Mouse (Mus musculus) kidney, adult 9 months (tissue): ENCODE measurements around the gene Usp28.
"Not testable (repeated sequence)": the region's sequence is repeated elsewhere in the genome, so short reads cannot be mapped to it uniquely, and the experiment has no call there.

Experiments
- DNase-seq: peaks from one replicate; pipeline ENCODE4 v3.0.0; 2022

The Usp28 gene

GRCm38 (mm10) chr9:48984845-48985707 is at the start of gene Usp28:
Gene Usp28 (plus strand): TSS chr9:48985375.
- peak; percentile 100 for DNase-seq

- no peak for DNase-seq
Observed at GRCm38 (mm10) chr9:48942349-48942748, 42.8 kb upstream of the Usp28 start.

- no peak for DNase-seq
Observed at GRCm38 (mm10) chr9:48947565-48947964, 37.6 kb upstream of the Usp28 start.

GRCm38 (mm10) chr9:48961314-48961713 is 23.9 kb upstream of the Usp28 start:
- DNase-seq = no peak

- DNase-seq = no peak
Observed at GRCm38 (mm10) chr9:48962131-48962530, 23.0 kb upstream of the Usp28 start.

GRCm38 (mm10) chr9:48964587-48965040 is 20.6 kb upstream of the Usp28 start, which contains the start of gene Htr3b:
Gene Htr3b (minus strand): TSS chr9:48964990.
- no peak for DNase-seq

GRCm38 (mm10) chr9:48972494-48972893 is 12.7 kb upstream of the Usp28 start:
- peak; percentile 37 for DNase-seq

GRCm38 (mm10) chr9:48976661-48977355 is 8.4 kb upstream of the Usp28 start:
- DNase-seq = no peak

- DNase-seq = no peak
Observed at GRCm38 (mm10) chr9:48980371-48980770, 4.8 kb upstream of the Usp28 start.

GRCm38 (mm10) chr9:48980781-48981180 is 4.4 kb upstream of the Usp28 start:
- DNase-seq = no peak

GRCm38 (mm10) chr9:48981827-48982226 is 3.3 kb upstream of the Usp28 start:
- no peak for DNase-seq

- not testable (repeated sequence) for DNase-seq
Observed at GRCm38 (mm10) chr9:48983801-48984200, 1.4 kb upstream of the Usp28 start.

- DNase-seq = no peak
Observed at GRCm38 (mm10) chr9:48984320-48984844, 793 bp upstream of the Usp28 start.

GRCm38 (mm10) chr9:48985708-48986088 is 523 bp downstream of the Usp28 start:
- no peak for DNase-seq

GRCm38 (mm10) chr9:48986616-48987141 is 1.5 kb downstream of the Usp28 start:
- DNase-seq = no peak

- no peak for DNase-seq
Observed at GRCm38 (mm10) chr9:48987201-48988101, 2.3 kb downstream of the Usp28 start.

GRCm38 (mm10) chr9:48991671-48992070 is 6.5 kb downstream of the Usp28 start:
- DNase-seq = no peak

- DNase-seq = no peak
Observed at GRCm38 (mm10) chr9:48994779-48995178, 9.6 kb downstream of the Usp28 start.

GRCm38 (mm10) chr9:48995735-48996134 is 10.6 kb downstream of the Usp28 start:
- DNase-seq = no peak

- DNase-seq = no peak
Observed at GRCm38 (mm10) chr9:48999256-48999655, 14.1 kb downstream of the Usp28 start.

- no peak for DNase-seq
Observed at GRCm38 (mm10) chr9:49015824-49016223, 30.6 kb downstream of the Usp28 start.

GRCm38 (mm10) chr9:49021289-49021688 is 36.1 kb downstream of the Usp28 start:
- DNase-seq = no peak
